Mouse (Mus musculus) embryo, embryonic 9.5 days (tissue): ENCODE data around the gene Tnfrsf8.
"Not testable (repeated sequence)": the region's sequence is repeated elsewhere in the genome, so short reads cannot be mapped to it uniquely, and the experiment has no call there.

ENCODE experiments used
- DNase-seq: peaks from one replicate; pipeline ENCODE4 v3.0.0-alpha.2; 2017; ENCODE audit errors: extremely low spot score

Gene Tnfrsf8

GRCm38 (mm10) chr4:145314836-145315467, at the start of gene Tnfrsf8:
Tnfrsf8 (minus strand) TSS chr4:145315164.
- DNase-seq: no peak

- DNase-seq: not testable (repeated sequence)
Observed at GRCm38 (mm10) chr4:145361635-145362034, 46.7 kb upstream of the Tnfrsf8 start.

GRCm38 (mm10) chr4:145361065-145361464, 46.1 kb upstream of the Tnfrsf8 start:
- DNase-seq: peak; percentile 22

- DNase-seq: no peak
Observed at GRCm38 (mm10) chr4:145360567-145360966, 45.6 kb upstream of the Tnfrsf8 start.

- no peak for DNase-seq
Observed at GRCm38 (mm10) chr4:145356234-145356633, 41.3 kb upstream of the Tnfrsf8 start.

GRCm38 (mm10) chr4:145353855-145354254, 38.9 kb upstream of the Tnfrsf8 start:
- DNase-seq: no peak

GRCm38 (mm10) chr4:145344948-145345347, 30.0 kb upstream of the Tnfrsf8 start:
- DNase-seq: no peak

GRCm38 (mm10) chr4:145341879-145342809, 27.2 kb upstream of the Tnfrsf8 start:
- DNase-seq: no peak

- DNase-seq: no peak
Observed at GRCm38 (mm10) chr4:145337906-145338858, 23.2 kb upstream of the Tnfrsf8 start.

GRCm38 (mm10) chr4:145336587-145336986, 21.6 kb upstream of the Tnfrsf8 start:
- no peak for DNase-seq

- no peak for DNase-seq
Observed at GRCm38 (mm10) chr4:145336019-145336418, 21.1 kb upstream of the Tnfrsf8 start.

GRCm38 (mm10) chr4:145323631-145324030, 8.7 kb upstream of the Tnfrsf8 start:
- no peak for DNase-seq

GRCm38 (mm10) chr4:145322995-145323627, 8.1 kb upstream of the Tnfrsf8 start:
- no peak for DNase-seq

- DNase-seq: no peak
Observed at GRCm38 (mm10) chr4:145322211-145322610, 7.2 kb upstream of the Tnfrsf8 start.

- DNase-seq: no peak
Observed at GRCm38 (mm10) chr4:145320624-145321023, 5.7 kb upstream of the Tnfrsf8 start.

GRCm38 (mm10) chr4:145319274-145320226, 4.6 kb upstream of the Tnfrsf8 start:
- DNase-seq: no peak

GRCm38 (mm10) chr4:145316708-145317107, 1.7 kb upstream of the Tnfrsf8 start:
- no peak for DNase-seq

- DNase-seq: no peak
Observed at GRCm38 (mm10) chr4:145313966-145314365, 998 bp downstream of the Tnfrsf8 start.

GRCm38 (mm10) chr4:145313256-145313655, 1.7 kb downstream of the Tnfrsf8 start:
- no peak for DNase-seq

- DNase-seq: no peak
Observed at GRCm38 (mm10) chr4:145312530-145312929, 2.4 kb downstream of the Tnfrsf8 start.
